Mouse (Mus musculus): ENCODE data around the gene Casd1. TPM values are rescaled to one million over a fixed set of nuclear protein-coding genes. Genes with fewer than 3 reads are reported as not detected.

Casd1 gene
- polyA plus RNA-seq, 1 experiment from 2014 or later, result 36.4 TPM

DNA sequence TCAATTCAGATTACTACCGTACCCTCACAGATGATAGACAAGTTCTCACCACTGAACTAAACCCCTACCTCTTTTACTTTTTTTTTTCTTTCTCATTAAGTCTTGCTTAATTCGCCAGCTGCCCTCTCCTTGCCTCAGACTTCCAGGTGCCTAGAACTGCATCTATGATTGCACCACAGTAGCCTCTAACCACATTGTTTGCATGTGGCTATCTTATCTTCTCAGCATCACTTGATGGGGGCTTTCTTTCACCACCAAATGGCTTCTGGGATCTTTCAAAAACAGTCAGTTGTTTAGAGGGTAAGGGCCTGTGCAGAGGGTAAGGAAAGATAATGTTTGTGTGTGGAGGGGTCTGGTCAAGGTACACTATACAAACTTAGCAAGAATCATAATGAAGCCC, 63.7 kb downstream of the Casd1 start:
- no peak overlapping the region for H3K27ac ChIP-seq
- WGBS, result 72% methylated on average over 2 of the region's 2 CpGs

DNA sequence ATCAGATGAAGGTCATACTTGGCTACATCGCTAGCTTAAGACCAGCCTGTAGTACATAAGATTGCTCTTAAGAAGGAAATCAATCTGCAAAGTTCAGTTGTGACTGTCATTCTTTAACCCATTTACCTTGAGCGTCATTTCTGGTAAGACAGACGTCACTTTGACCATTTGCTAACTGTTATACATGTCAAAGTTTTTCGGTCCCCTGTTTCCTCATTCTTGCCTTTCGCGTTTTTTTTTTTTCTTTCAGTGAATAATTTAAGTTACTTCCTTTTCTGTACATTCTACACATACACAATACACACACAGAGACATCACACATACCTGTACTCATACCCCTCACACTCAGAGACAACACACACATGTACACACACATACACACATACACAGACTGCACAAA, 64.5 kb downstream of the Casd1 start:
- WGBS, result 89% methylated on average over 6 of the region's 6 CpGs

More for the DNA sequence above, 63.7 kb downstream of the Casd1 start:
- ATAC-seq (ENCODE audit: insufficient number of reproducible peaks, insufficient read depth, low FRiP score, low TSS enrichment, low read depth), result no peak
- no peak overlapping the region for H3K9ac ChIP-seq
- H3K4me3 ChIP-seq, result no peak overlapping the region
- H3K4me1 ChIP-seq, result no peaks in the 10 kb centered on the region
- no peak overlapping the region for H3K4me2 ChIP-seq
- H3K36me3 ChIP-seq, result no peaks in the 10 kb centered on the region
- no peaks in the 10 kb centered on the region for H3K27me3 ChIP-seq
- no peaks in the 10 kb centered on the region for H3K9me3 ChIP-seq

DNA sequence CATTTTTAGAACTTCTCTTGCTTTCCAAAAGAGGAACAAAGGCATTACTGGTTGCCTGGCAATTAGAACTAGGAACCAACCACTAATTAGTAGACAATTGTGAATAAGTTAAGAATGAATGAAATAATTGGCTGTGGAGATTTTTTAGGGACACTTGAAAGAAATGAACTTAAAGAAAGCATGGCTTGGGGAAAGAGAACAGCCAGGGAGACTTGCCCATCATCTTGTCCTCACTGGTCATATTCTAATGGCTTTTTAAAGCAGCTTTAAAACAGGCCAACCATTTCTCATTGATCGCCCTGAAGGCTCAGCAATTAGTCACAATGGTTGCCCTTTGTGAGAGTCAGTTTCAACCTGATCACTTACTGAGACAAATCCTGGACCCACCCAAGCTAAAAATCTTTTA, 76.7 kb downstream of the Casd1 start:
- Histone ChIP-seq H3K4me2 (no peak overlapping the region), H3K36me3 (peaks cover 11% of the 10 kb centered on the region; the same call in 1 of the 2 replicates), H3K27ac (no peak overlapping the region), H3K9ac (no peak overlapping the region), H3K27me3 (no peaks in the 10 kb centered on the region), H3K9me3 (no peaks in the 10 kb centered on the region), H3K4me3 (no peak overlapping the region), H3K4me1 (0 out of 2 replicates have a peak, but pooled peaks cover 4% of the 10 kb centered on the region)
- no peak for ATAC-seq (ENCODE audit: insufficient number of reproducible peaks, insufficient read depth, low FRiP score, low TSS enrichment, low read depth)
- whole genome bisulfite sequencing, result 39% methylated on average over 1 of the region's 1 CpGs

More for the DNA sequence above, 64.5 kb downstream of the Casd1 start:
- H3K4me3 ChIP-seq, result no peak overlapping the region
- no peaks in the 10 kb centered on the region for H3K4me1 ChIP-seq
- H3K27ac ChIP-seq, result no peak overlapping the region
- H3K9me3 ChIP-seq, result no peaks in the 10 kb centered on the region
- ATAC-seq (ENCODE audit: insufficient number of reproducible peaks, insufficient read depth, low FRiP score, low TSS enrichment, low read depth), result no peak
- no peaks in the 10 kb centered on the region for H3K27me3 ChIP-seq
- no peak overlapping the region for H3K9ac ChIP-seq
- no peak overlapping the region for H3K4me2 ChIP-seq
- H3K36me3 ChIP-seq, result no peaks in the 10 kb centered on the region

DNA sequence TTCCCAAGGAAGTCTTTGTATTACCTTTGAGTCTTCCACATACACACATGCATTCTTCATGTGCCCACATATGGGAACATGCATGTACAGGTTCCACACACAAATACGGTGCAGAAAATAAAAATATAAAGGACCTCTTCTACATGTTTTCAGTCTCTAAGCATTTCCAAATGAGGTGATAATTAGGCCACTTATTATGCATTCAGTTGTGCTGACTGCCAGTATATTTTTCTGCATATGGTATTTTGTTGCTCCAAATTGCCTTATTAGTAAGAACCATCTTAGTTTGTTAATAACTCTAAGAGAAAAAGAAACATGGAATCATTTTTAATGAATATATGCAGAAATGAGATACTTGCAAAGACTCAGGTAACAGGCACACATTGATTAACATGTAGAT, 79.3 kb downstream of the Casd1 start:
- Histone ChIP-seq H3K4me1 (0 out of 2 replicates have a peak, but pooled peaks cover 4% of the 10 kb centered on the region), H3K27ac (no peak overlapping the region), H3K4me2 (no peak overlapping the region), H3K9ac (no peak overlapping the region), H3K27me3 (no peaks in the 10 kb centered on the region), H3K4me3 (no peak overlapping the region), H3K36me3 (peaks cover 6% of the 10 kb centered on the region; the same call in 1 of the 2 replicates), H3K9me3 (no peaks in the 10 kb centered on the region)
- ATAC-seq (ENCODE audit: insufficient number of reproducible peaks, insufficient read depth, low FRiP score, low TSS enrichment, low read depth), result no peak
- 82% methylated on average over 1 of the region's 1 CpGs for WGBS

DNA sequence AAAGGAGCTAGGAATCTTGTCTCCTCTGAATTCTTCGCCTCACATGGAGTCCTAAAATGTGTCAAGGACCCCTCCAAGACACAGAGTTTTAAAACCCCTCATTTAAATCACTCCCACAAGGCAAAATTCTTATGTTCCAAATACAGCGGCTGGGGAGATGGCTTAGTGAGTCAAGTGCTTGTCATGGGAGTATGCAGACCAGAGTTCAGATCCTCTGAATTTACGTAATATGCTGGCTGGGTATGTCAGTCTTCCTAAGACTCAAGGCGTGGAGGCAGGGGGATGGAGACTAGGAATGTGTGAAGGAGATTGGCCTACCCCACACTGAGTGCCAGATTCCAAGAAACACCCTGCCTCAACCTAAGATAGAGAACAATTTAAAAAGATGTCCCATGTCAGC, 79.9 kb downstream of the Casd1 start:
- H3K27ac ChIP-seq, result no peak overlapping the region
- 88% methylated on average over 4 of the region's 4 CpGs for WGBS
- peaks cover 6% of the 10 kb centered on the region; the same call in 1 of the 2 replicates for H3K36me3 ChIP-seq
- no peak for ATAC-seq (ENCODE audit: insufficient number of reproducible peaks, insufficient read depth, low FRiP score, low TSS enrichment, low read depth)
- H3K4me2 ChIP-seq, result no peak overlapping the region
- H3K9me3 ChIP-seq, result no peaks in the 10 kb centered on the region
- H3K4me1 ChIP-seq, result 0 out of 2 replicates have a peak, but pooled peaks cover 4% of the 10 kb centered on the region
- H3K4me3 ChIP-seq, result no peak overlapping the region
- H3K9ac ChIP-seq, result no peak overlapping the region
- H3K27me3 ChIP-seq, result no peaks in the 10 kb centered on the region

DNA sequence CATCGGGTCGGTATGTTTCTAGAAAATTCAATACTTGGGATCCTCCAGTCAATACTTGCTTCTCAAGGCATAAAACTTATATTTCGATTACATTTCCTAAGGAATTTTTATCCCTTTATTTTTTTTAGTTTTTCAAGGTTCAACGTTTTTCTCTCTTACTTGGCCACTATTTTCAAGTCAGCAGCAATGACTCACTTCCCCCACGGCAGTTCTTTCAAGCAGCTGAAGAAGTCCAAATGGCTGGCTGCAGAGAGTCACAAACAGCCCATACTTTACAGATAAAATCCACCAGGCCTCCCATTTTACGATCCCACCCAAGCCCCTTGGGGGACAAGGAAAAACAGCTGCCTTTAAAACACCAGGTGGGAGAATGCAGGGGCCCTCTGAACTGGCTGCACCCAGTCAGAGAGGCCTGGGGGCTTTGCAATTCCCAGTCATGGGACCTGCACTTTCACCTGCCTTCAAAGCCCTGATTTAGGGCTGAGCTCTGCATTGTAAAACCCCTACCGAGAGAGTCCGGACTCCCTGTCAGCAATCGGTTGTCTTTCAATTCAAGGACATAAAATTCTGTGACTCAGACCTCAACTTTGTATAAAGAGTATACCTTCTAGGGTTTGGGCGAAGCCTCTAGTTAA, 84.2 kb downstream of the Casd1 start:
- H3K9me3 ChIP-seq, result no peaks in the 10 kb centered on the region
- 67% methylated on average over 10 of the region's 10 CpGs for WGBS
- H3K4me2 ChIP-seq, result no peak overlapping the region
- H3K27me3 ChIP-seq, result no peaks in the 10 kb centered on the region
- H3K4me3 ChIP-seq, result no peak overlapping the region
- H3K36me3 ChIP-seq, result peaks cover 5% of the 10 kb centered on the region; the same call in 1 of the 2 replicates
- H3K9ac ChIP-seq, result no peak overlapping the region
- no peak overlapping the region for H3K27ac ChIP-seq
- H3K4me1 ChIP-seq, result no peaks in the 10 kb centered on the region
- no peak for ATAC-seq (ENCODE audit: insufficient number of reproducible peaks, insufficient read depth, low FRiP score, low TSS enrichment, low read depth)

DNA sequence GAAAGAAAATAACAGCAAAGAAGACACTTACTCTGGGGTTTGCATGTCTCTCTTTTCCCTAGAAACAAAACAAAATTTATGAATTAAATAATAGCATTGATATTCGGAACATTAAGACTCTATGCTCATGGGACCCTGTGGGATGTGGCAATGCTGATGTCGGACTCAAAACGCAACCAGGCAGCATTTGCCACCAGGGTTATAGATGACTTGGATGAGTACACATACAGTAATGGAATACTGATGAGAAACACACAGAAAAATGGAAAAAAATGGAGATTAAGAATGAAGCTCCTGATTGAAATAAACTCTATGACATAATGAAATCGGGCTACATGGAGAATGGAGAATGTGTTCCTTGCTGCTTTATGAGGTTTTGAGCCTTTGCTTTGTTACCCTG, 89.8 kb downstream of the Casd1 start:
- H3K9me3 ChIP-seq, result no peaks in the 10 kb centered on the region
- no peak for ATAC-seq (ENCODE audit: insufficient number of reproducible peaks, insufficient read depth, low FRiP score, low TSS enrichment, low read depth)
- no peak overlapping the region for H3K9ac ChIP-seq
- H3K4me3 ChIP-seq, result no peak overlapping the region
- peaks cover 11% of the 10 kb centered on the region; the same call in 1 of the 2 replicates for H3K36me3 ChIP-seq
- H3K4me1 ChIP-seq, result no peaks in the 10 kb centered on the region
- H3K27ac ChIP-seq, result no peak overlapping the region
- WGBS, result 89% methylated on average over 4 of the region's 4 CpGs
- no peak overlapping the region for H3K4me2 ChIP-seq
- no peaks in the 10 kb centered on the region for H3K27me3 ChIP-seq

Other genes with a start within 250 kb of the Casd1 start
- 820 and 892 TPM in 2 replicates for gene Col1a2, start 96.0 kb upstream of the Casd1 start, polyA plus RNA-seq (2015; fragmentation: Nextera tagmentation; extraction: Ambion mirVana)
- gene Sgce, start 146.4 kb downstream of the Casd1 start, polyA plus RNA-seq (2015; fragmentation: Nextera tagmentation; extraction: Ambion mirVana), result 66.5 and 80.6 TPM in 2 replicates
- gene Peg10, start 146.5 kb downstream of the Casd1 start, polyA plus RNA-seq (2015; fragmentation: Nextera tagmentation; extraction: Ambion mirVana), result 7.6 and 7.8 TPM in 2 replicates